Mouse (Mus musculus): Measurements from ENCODE around the gene Prss43. TPM values are rescaled to one million over a fixed set of nuclear protein-coding genes. Genes with fewer than 3 reads are reported as not detected.

Gene Prss43
- not detected in 2 replicates for polyA plus RNA-seq (2015; fragmentation: Nextera tagmentation; extraction: Ambion mirVana)

- H3K27me3 ChIP-seq (ENCODE audit: control insufficient read depth, insufficient read depth, low read length) = no peaks in the 10 kb centered on the region
- H3K4me2 ChIP-seq (ENCODE audit: low read depth, low read length) = no peak within 1 kb of the TSS
- H3K9ac ChIP-seq (ENCODE audit: low read length) = no peak within 1 kb of the TSS
- no peaks in the 10 kb centered on the region for H3K36me3 ChIP-seq (ENCODE audit: control insufficient read depth, insufficient read depth, low read length)
- 66% methylated on average over 3 of the region's 3 CpGs for WGBS
- ATAC-seq (ENCODE audit: insufficient read depth, low FRiP score) = no peak
- H3K4me1 ChIP-seq (ENCODE audit: control insufficient read depth, insufficient read depth, low read length) = no peaks in the 10 kb centered on the region
- H3K9me3 ChIP-seq (replicated peaks; ENCODE audit: control insufficient read depth, low read length) = no peaks in the 10 kb centered on the region
- no peak within 1 kb of the TSS for H3K27ac ChIP-seq (ENCODE audit: low read length)
- no peak within 1 kb of the TSS for H3K4me3 ChIP-seq (replicated peaks; ENCODE audit: low read length)
Measured at GRCm38 (mm10) chr9:110826390-110826789, at the start of gene Prss43. Gene Prss43, plus strand, starts transcription at chr9:110826690.

GRCm38 (mm10) chr9:110778100-110778499, 48.4 kb upstream of the Prss43 start:
- Histone ChIP-seq H3K27ac (ENCODE audit: low read length) (no peak overlapping the region), H3K36me3 (ENCODE audit: control insufficient read depth, insufficient read depth, low read length) (no peaks in the 10 kb centered on the region), H3K9ac (ENCODE audit: low read length) (no peak overlapping the region), H3K27me3 (ENCODE audit: control insufficient read depth, insufficient read depth, low read length) (no peaks in the 10 kb centered on the region), H3K4me3 (replicated peaks; ENCODE audit: low read length) (no peak overlapping the region), H3K4me2 (ENCODE audit: low read depth, low read length) (no peak overlapping the region), H3K4me1 (ENCODE audit: control insufficient read depth, insufficient read depth, low read length) (peaks cover 9% of the 10 kb centered on the region; the same call in 1 of the 2 replicates), H3K9me3 (replicated peaks; ENCODE audit: control insufficient read depth, low read length) (no peaks in the 10 kb centered on the region)
- no peak for ATAC-seq (ENCODE audit: insufficient read depth, low FRiP score)
- WGBS = 76% methylated on average over 1 of the region's 1 CpGs

GRCm38 (mm10) chr9:110778559-110778958, 47.9 kb upstream of the Prss43 start:
- Histone ChIP-seq H3K36me3 (ENCODE audit: control insufficient read depth, insufficient read depth, low read length) (no peaks in the 10 kb centered on the region), H3K4me1 (ENCODE audit: control insufficient read depth, insufficient read depth, low read length) (peaks cover 9% of the 10 kb centered on the region; the same call in 1 of the 2 replicates), H3K27ac (ENCODE audit: low read length) (no peak overlapping the region), H3K9me3 (replicated peaks; ENCODE audit: control insufficient read depth, low read length) (no peaks in the 10 kb centered on the region), H3K4me2 (ENCODE audit: low read depth, low read length) (no peak overlapping the region), H3K9ac (ENCODE audit: low read length) (no peak overlapping the region), H3K27me3 (ENCODE audit: control insufficient read depth, insufficient read depth, low read length) (no peaks in the 10 kb centered on the region), H3K4me3 (replicated peaks; ENCODE audit: low read length) (no peak overlapping the region)
- ATAC-seq (ENCODE audit: insufficient read depth, low FRiP score) = no peak
- 77% methylated on average over 7 of the region's 7 CpGs for WGBS

GRCm38 (mm10) chr9:110779242-110779913, 47.1 kb upstream of the Prss43 start:
- no peaks in the 10 kb centered on the region for H3K9me3 ChIP-seq (replicated peaks; ENCODE audit: control insufficient read depth, low read length)
- H3K27ac ChIP-seq (ENCODE audit: low read length) = no peak overlapping the region
- no peak overlapping the region for H3K4me2 ChIP-seq (ENCODE audit: low read depth, low read length)
- no peaks in the 10 kb centered on the region for H3K36me3 ChIP-seq (ENCODE audit: control insufficient read depth, insufficient read depth, low read length)
- H3K4me3 ChIP-seq (replicated peaks; ENCODE audit: low read length) = no peak overlapping the region
- no peak for ATAC-seq (ENCODE audit: insufficient read depth, low FRiP score)
- 65% methylated on average over 5 of the region's 5 CpGs for WGBS
- H3K9ac ChIP-seq (ENCODE audit: low read length) = no peak overlapping the region
- H3K27me3 ChIP-seq (ENCODE audit: control insufficient read depth, insufficient read depth, low read length) = no peaks in the 10 kb centered on the region
- H3K4me1 ChIP-seq (ENCODE audit: control insufficient read depth, insufficient read depth, low read length) = peaks cover 9% of the 10 kb centered on the region; the same call in 1 of the 2 replicates

GRCm38 (mm10) chr9:110781256-110781721, 45.2 kb upstream of the Prss43 start:
- Histone ChIP-seq H3K36me3 (ENCODE audit: control insufficient read depth, insufficient read depth, low read length) (no peaks in the 10 kb centered on the region), H3K4me2 (ENCODE audit: low read depth, low read length) (peak overlapping the region; percentile 84), H3K9ac (ENCODE audit: low read length) (peak overlapping the region; percentile 71), H3K4me1 (ENCODE audit: control insufficient read depth, insufficient read depth, low read length) (0 out of 2 replicates have a peak, but pooled peaks cover 5% of the 10 kb centered on the region), H3K27ac (ENCODE audit: low read length) (peak overlapping the region; percentile 13; the same call in 1 of the 2 replicates), H3K9me3 (replicated peaks; ENCODE audit: control insufficient read depth, low read length) (no peaks in the 10 kb centered on the region), H3K27me3 (ENCODE audit: control insufficient read depth, insufficient read depth, low read length) (no peaks in the 10 kb centered on the region), H3K4me3 (replicated peaks; ENCODE audit: low read length) (peak overlapping the region; percentile 46)
- 0% methylated on average over 43 of the region's 43 CpGs for WGBS
- ATAC-seq (ENCODE audit: insufficient read depth, low FRiP score) = peak; percentile 92

- peak overlapping the region; percentile 13; the same call in 1 of the 2 replicates for H3K27ac ChIP-seq (ENCODE audit: low read length)
- no peaks in the 10 kb centered on the region for H3K9me3 ChIP-seq (replicated peaks; ENCODE audit: control insufficient read depth, low read length)
- WGBS = 2% methylated on average over 23 of the region's 23 CpGs
- H3K27me3 ChIP-seq (ENCODE audit: control insufficient read depth, insufficient read depth, low read length) = no peaks in the 10 kb centered on the region
- no peaks in the 10 kb centered on the region for H3K36me3 ChIP-seq (ENCODE audit: control insufficient read depth, insufficient read depth, low read length)
- ATAC-seq (ENCODE audit: insufficient read depth, low FRiP score) = peak; percentile 67
- H3K4me1 ChIP-seq (ENCODE audit: control insufficient read depth, insufficient read depth, low read length) = 0 out of 2 replicates have a peak, but pooled peaks cover 5% of the 10 kb centered on the region
- peak overlapping the region; percentile 84 for H3K4me2 ChIP-seq (ENCODE audit: low read depth, low read length)
- peak overlapping the region; percentile 71 for H3K9ac ChIP-seq (ENCODE audit: low read length)
- peak overlapping the region; percentile 46 for H3K4me3 ChIP-seq (replicated peaks; ENCODE audit: low read length)
Measured at GRCm38 (mm10) chr9:110781731-110782130, 44.8 kb upstream of the Prss43 start.

GRCm38 (mm10) chr9:110783611-110784010, 42.9 kb upstream of the Prss43 start:
- Histone ChIP-seq H3K27ac (ENCODE audit: low read length) (no peak overlapping the region), H3K27me3 (ENCODE audit: control insufficient read depth, insufficient read depth, low read length) (no peaks in the 10 kb centered on the region), H3K4me1 (ENCODE audit: control insufficient read depth, insufficient read depth, low read length) (0 out of 2 replicates have a peak, but pooled peaks cover 5% of the 10 kb centered on the region), H3K36me3 (ENCODE audit: control insufficient read depth, insufficient read depth, low read length) (no peaks in the 10 kb centered on the region), H3K9ac (ENCODE audit: low read length) (no peak overlapping the region), H3K9me3 (replicated peaks; ENCODE audit: control insufficient read depth, low read length) (no peaks in the 10 kb centered on the region), H3K4me3 (replicated peaks; ENCODE audit: low read length) (no peak overlapping the region), H3K4me2 (ENCODE audit: low read depth, low read length) (no peak overlapping the region)
- WGBS = 12% methylated on average over 1 of the region's 1 CpGs
- no peak for ATAC-seq (ENCODE audit: insufficient read depth, low FRiP score)

GRCm38 (mm10) chr9:110788169-110788568, 38.3 kb upstream of the Prss43 start:
- Histone ChIP-seq H3K4me3 (replicated peaks; ENCODE audit: low read length) (no peak overlapping the region), H3K9ac (ENCODE audit: low read length) (no peak overlapping the region), H3K4me1 (ENCODE audit: control insufficient read depth, insufficient read depth, low read length) (0 out of 2 replicates have a peak, but pooled peaks cover 3% of the 10 kb centered on the region), H3K9me3 (replicated peaks; ENCODE audit: control insufficient read depth, low read length) (no peaks in the 10 kb centered on the region), H3K27ac (ENCODE audit: low read length) (no peak overlapping the region), H3K27me3 (ENCODE audit: control insufficient read depth, insufficient read depth, low read length) (no peaks in the 10 kb centered on the region), H3K4me2 (ENCODE audit: low read depth, low read length) (no peak overlapping the region), H3K36me3 (ENCODE audit: control insufficient read depth, insufficient read depth, low read length) (no peaks in the 10 kb centered on the region)
- ATAC-seq (ENCODE audit: insufficient read depth, low FRiP score) = no peak
- 91% methylated on average over 3 of the region's 3 CpGs for WGBS

- Histone ChIP-seq H3K36me3 (ENCODE audit: control insufficient read depth, insufficient read depth, low read length) (no peaks in the 10 kb centered on the region), H3K4me2 (ENCODE audit: low read depth, low read length) (no peak overlapping the region), H3K27ac (ENCODE audit: low read length) (no peak overlapping the region), H3K9me3 (replicated peaks; ENCODE audit: control insufficient read depth, low read length) (no peaks in the 10 kb centered on the region), H3K4me1 (ENCODE audit: control insufficient read depth, insufficient read depth, low read length) (0 out of 2 replicates have a peak, but pooled peaks cover 3% of the 10 kb centered on the region), H3K4me3 (replicated peaks; ENCODE audit: low read length) (no peak overlapping the region), H3K27me3 (ENCODE audit: control insufficient read depth, insufficient read depth, low read length) (no peaks in the 10 kb centered on the region), H3K9ac (ENCODE audit: low read length) (no peak overlapping the region)
- ATAC-seq (ENCODE audit: insufficient read depth, low FRiP score) = no peak
- 66% methylated on average over 4 of the region's 4 CpGs for WGBS
Measured at GRCm38 (mm10) chr9:110790462-110790861, 36.0 kb upstream of the Prss43 start.

Data from stomach, embryonic 16.5 days (tissue).